Mouse (Mus musculus): ENCODE data around the gene Ngp. TPM values are rescaled to one million over a fixed set of nuclear protein-coding genes. Genes with fewer than 3 reads are reported as not detected.
A peak's percentile ranks its signal among the peaks of the same experiment; 100 is the strongest.

The Ngp gene
- polyA plus RNA-seq, 1 experiment from 2014 or later = 0.48 TPM

DNA sequence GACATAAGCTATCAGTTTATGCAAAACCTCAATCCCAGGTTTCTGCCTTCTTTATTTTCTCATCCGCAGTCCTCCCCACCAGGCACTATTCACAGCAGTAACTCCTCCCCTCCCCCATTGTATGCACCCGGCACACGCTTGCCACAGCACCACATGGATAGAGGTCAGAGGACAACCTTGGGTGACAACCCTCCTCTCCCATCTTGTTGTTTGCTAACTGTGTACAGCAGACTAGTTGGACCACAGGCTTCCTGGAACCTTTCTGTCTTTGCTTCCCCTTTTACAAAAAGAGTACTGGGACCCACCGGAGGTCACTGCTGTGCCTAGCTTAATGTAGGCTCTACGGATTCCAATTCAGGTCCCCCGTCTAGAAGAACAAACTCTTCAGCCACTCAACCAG, 21.0 kb downstream of the Ngp start:
- 91% methylated on average over 6 of the region's 6 CpGs for WGBS
- peaks cover 2% of the 10 kb centered on the region; the same call in 1 of the 2 replicates for H3K36me3 ChIP-seq (ENCODE audit: control insufficient read depth, insufficient read depth, low read length)

GRCm38 (mm10) chr9:110448356-110448755, 28.8 kb downstream of the Ngp start:
- Histone ChIP-seq H3K9me3 (ENCODE audit: control insufficient read depth, low read length) (no peaks in the 10 kb centered on the region), H3K36me3 (ENCODE audit: control insufficient read depth, insufficient read depth, low read length) (no peaks in the 10 kb centered on the region), H3K4me2 (ENCODE audit: low read depth, severe bottlenecking) (no peak overlapping the region), H3K9ac (ENCODE audit: low read length) (no peak overlapping the region), H3K27me3 (ENCODE audit: control insufficient read depth, insufficient read depth, low read length) (no peaks in the 10 kb centered on the region), H3K4me3 (ENCODE audit: low read depth, low read length) (no peak overlapping the region), H3K4me1 (ENCODE audit: control insufficient read depth, insufficient read depth, low read length) (0 out of 2 replicates have a peak, but pooled peaks cover 3% of the 10 kb centered on the region), H3K27ac (replicated peaks; ENCODE audit: low read depth, low read length) (no peak overlapping the region)
- ATAC-seq (ENCODE audit: insufficient number of reproducible peaks, low FRiP score, low TSS enrichment, low read depth) (no peak), DNase-seq (ENCODE audit: low spot score) (no peak)
- WGBS = 83% methylated on average over 15 of the region's 15 CpGs

More for the DNA sequence above, 21.0 kb downstream of the Ngp start:
- ATAC-seq (ENCODE audit: insufficient number of reproducible peaks, low FRiP score, low TSS enrichment, low read depth) = no peak
- H3K4me1 ChIP-seq (ENCODE audit: control insufficient read depth, insufficient read depth, low read length) = no peaks in the 10 kb centered on the region
- no peaks in the 10 kb centered on the region for H3K9me3 ChIP-seq (ENCODE audit: control insufficient read depth, low read length)
- no peak for DNase-seq (ENCODE audit: low spot score)
- H3K4me2 ChIP-seq (ENCODE audit: low read depth, severe bottlenecking) = no peak overlapping the region
- H3K9ac ChIP-seq (ENCODE audit: low read length) = no peak overlapping the region
- no peak overlapping the region for H3K27ac ChIP-seq (replicated peaks; ENCODE audit: low read depth, low read length)
- H3K4me3 ChIP-seq (ENCODE audit: low read depth, low read length) = no peak overlapping the region
- no peaks in the 10 kb centered on the region for H3K27me3 ChIP-seq (ENCODE audit: control insufficient read depth, insufficient read depth, low read length)

GRCm38 (mm10) chr9:110448857-110449617, 29.5 kb downstream of the Ngp start:
- H3K4me1 ChIP-seq (ENCODE audit: control insufficient read depth, insufficient read depth, low read length) = 0 out of 2 replicates have a peak, but pooled peaks cover 3% of the 10 kb centered on the region
- H3K4me3 ChIP-seq (ENCODE audit: low read depth, low read length) = no peak overlapping the region
- H3K4me2 ChIP-seq (ENCODE audit: low read depth, severe bottlenecking) = no peak overlapping the region
- no peaks in the 10 kb centered on the region for H3K36me3 ChIP-seq (ENCODE audit: control insufficient read depth, insufficient read depth, low read length)
- DNase-seq (ENCODE audit: low spot score) (peak; percentile 88), ATAC-seq (ENCODE audit: insufficient number of reproducible peaks, low FRiP score, low TSS enrichment, low read depth) (peak; percentile 84; the same call in 1 of the 2 replicates)
- H3K27me3 ChIP-seq (ENCODE audit: control insufficient read depth, insufficient read depth, low read length) = no peaks in the 10 kb centered on the region
- H3K27ac ChIP-seq (replicated peaks; ENCODE audit: low read depth, low read length) = no peak overlapping the region
- H3K9ac ChIP-seq (ENCODE audit: low read length) = no peak overlapping the region
- no peaks in the 10 kb centered on the region for H3K9me3 ChIP-seq (ENCODE audit: control insufficient read depth, low read length)
- WGBS = 30% methylated on average over 11 of the region's 11 CpGs

DNA sequence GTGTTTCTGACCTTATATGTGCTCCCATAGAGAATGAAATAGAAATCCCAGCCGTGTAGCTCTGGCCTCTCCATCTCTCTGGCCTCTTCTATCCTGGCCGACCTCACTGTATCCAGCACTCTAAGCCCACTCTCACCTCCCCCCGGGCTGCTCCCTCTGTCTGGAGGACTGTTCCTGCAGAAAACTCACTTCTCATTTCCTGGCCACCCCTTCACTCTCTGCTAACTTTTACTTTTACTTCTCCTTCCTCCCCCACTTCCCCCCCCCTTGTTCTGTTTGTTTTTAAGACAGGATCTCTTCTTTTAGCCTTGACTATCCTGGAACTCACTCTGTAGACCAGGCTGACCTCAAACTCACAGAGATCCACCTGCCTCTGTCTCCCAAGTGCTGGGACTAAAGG, 33.0 kb downstream of the Ngp start:
- no peak overlapping the region for H3K4me3 ChIP-seq (ENCODE audit: low read depth, low read length)
- H3K27ac ChIP-seq (replicated peaks; ENCODE audit: low read depth, low read length) = no peak overlapping the region
- H3K4me1 ChIP-seq (ENCODE audit: control insufficient read depth, insufficient read depth, low read length) = 0 out of 2 replicates have a peak, but pooled peaks cover 3% of the 10 kb centered on the region
- no peak for ATAC-seq (ENCODE audit: insufficient number of reproducible peaks, low FRiP score, low TSS enrichment, low read depth)
- no peak overlapping the region for H3K4me2 ChIP-seq (ENCODE audit: low read depth, severe bottlenecking)
- H3K27me3 ChIP-seq (ENCODE audit: control insufficient read depth, insufficient read depth, low read length) = no peaks in the 10 kb centered on the region
- no peak overlapping the region for H3K9ac ChIP-seq (ENCODE audit: low read length)
- no peaks in the 10 kb centered on the region for H3K9me3 ChIP-seq (ENCODE audit: control insufficient read depth, low read length)
- 81% methylated on average over 3 of the region's 3 CpGs for WGBS
- H3K36me3 ChIP-seq (ENCODE audit: control insufficient read depth, insufficient read depth, low read length) = no peaks in the 10 kb centered on the region
- no peak for DNase-seq (ENCODE audit: low spot score)

- Histone ChIP-seq H3K9ac (ENCODE audit: low read length) (no peak overlapping the region), H3K4me2 (ENCODE audit: low read depth, severe bottlenecking) (no peak overlapping the region), H3K4me3 (ENCODE audit: low read depth, low read length) (no peak overlapping the region), H3K36me3 (ENCODE audit: control insufficient read depth, insufficient read depth, low read length) (no peaks in the 10 kb centered on the region), H3K9me3 (ENCODE audit: control insufficient read depth, low read length) (no peaks in the 10 kb centered on the region), H3K27me3 (ENCODE audit: control insufficient read depth, insufficient read depth, low read length) (no peaks in the 10 kb centered on the region), H3K4me1 (ENCODE audit: control insufficient read depth, insufficient read depth, low read length) (no peaks in the 10 kb centered on the region), H3K27ac (replicated peaks; ENCODE audit: low read depth, low read length) (no peak overlapping the region)
- ATAC-seq (ENCODE audit: insufficient number of reproducible peaks, low FRiP score, low TSS enrichment, low read depth) = no peak
- 83% methylated on average over 3 of the region's 3 CpGs for WGBS
- DNase-seq (ENCODE audit: low spot score) = no peak
Observed at GRCm38 (mm10) chr9:110457926-110458325, 38.4 kb downstream of the Ngp start.

DNA sequence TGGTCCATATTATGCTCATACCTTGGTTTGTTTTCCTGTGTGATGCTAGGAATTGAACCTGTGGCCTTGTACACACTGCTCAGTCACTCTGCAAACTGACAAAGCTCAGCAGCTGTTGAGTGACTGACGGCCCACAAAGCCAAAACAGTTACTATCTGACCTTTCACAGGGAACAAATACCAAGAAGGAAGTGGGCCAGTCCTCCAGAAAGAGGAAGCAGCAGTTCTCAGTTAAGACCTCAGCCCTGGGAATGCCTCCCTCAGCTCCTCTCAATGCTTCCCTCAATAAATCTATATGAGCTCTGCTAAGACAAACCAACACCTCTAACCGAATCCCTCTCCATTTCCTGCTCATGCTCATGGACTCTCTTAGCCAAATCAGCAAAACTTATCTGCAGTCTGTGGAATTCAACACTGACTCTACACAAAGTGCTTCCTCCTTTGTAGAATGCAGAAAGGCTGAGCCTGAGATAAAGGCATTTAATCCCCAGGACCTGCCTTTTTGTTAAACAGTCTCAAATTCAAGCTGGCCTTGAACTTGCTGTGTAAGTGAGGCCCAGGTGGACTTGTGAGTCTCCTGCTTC, 39.7 kb downstream of the Ngp start:
- ATAC-seq (ENCODE audit: insufficient number of reproducible peaks, low FRiP score, low TSS enrichment, low read depth) (no peak), DNase-seq (ENCODE audit: low spot score) (no peak)
- WGBS = 74% methylated on average over 2 of the region's 2 CpGs
- no peak overlapping the region for H3K4me3 ChIP-seq (ENCODE audit: low read depth, low read length)
- no peaks in the 10 kb centered on the region for H3K36me3 ChIP-seq (ENCODE audit: control insufficient read depth, insufficient read depth, low read length)
- H3K27me3 ChIP-seq (ENCODE audit: control insufficient read depth, insufficient read depth, low read length) = no peaks in the 10 kb centered on the region
- H3K4me1 ChIP-seq (ENCODE audit: control insufficient read depth, insufficient read depth, low read length) = no peaks in the 10 kb centered on the region
- H3K27ac ChIP-seq (replicated peaks; ENCODE audit: low read depth, low read length) = no peak overlapping the region
- no peak overlapping the region for H3K9ac ChIP-seq (ENCODE audit: low read length)
- H3K9me3 ChIP-seq (ENCODE audit: control insufficient read depth, low read length) = no peaks in the 10 kb centered on the region
- no peak overlapping the region for H3K4me2 ChIP-seq (ENCODE audit: low read depth, severe bottlenecking)

DNA sequence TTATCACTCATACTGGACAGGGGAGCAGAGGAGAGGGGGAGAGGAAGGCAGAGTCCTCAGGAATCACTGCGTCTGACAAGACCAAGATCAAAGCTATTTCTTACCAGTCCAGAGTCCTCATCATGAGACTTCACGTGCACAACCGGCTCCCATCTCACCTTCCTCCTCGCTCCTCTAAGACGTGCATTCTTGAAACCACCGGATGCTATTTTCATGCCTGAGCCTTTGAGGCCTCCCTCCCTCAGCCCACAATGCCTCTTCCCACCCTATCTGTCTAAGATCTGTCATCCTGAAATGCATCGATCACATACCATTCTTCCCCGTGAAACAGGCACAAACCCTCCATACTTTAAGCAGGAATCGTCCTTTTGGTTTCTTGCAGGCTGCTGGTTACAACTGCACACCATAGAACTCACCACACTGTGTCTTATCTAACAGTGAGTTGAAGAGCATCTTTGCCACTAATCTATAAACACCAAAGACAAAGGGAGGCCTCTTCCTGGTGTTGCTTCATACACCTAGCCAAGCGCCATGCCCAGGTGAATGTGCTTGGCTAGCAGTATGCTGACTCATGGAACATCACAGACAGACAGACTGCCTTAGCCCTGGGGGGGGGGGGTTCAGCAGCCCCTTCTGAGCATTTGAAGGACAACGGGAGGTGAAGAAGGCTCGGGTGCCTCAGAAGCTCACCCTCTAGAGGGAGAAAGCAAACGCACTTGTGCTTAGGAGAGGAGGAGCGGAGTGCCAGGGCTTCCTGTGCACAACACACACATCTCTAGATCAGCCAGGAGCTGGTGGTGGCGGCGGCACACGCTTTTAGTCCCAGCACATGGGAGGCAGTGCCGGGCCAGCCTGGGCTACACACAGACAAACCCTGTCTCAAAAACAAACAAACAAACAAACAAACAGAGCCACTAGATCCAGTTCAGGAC, 41.6 kb downstream of the Ngp start:
- Histone ChIP-seq H3K36me3 (ENCODE audit: control insufficient read depth, insufficient read depth, low read length) (no peaks in the 10 kb centered on the region), H3K9ac (ENCODE audit: low read length) (no peak overlapping the region), H3K27ac (replicated peaks; ENCODE audit: low read depth, low read length) (no peak overlapping the region), H3K9me3 (ENCODE audit: control insufficient read depth, low read length) (no peaks in the 10 kb centered on the region), H3K4me1 (ENCODE audit: control insufficient read depth, insufficient read depth, low read length) (no peaks in the 10 kb centered on the region), H3K4me2 (ENCODE audit: low read depth, severe bottlenecking) (no peak overlapping the region), H3K4me3 (ENCODE audit: low read depth, low read length) (no peak overlapping the region), H3K27me3 (ENCODE audit: control insufficient read depth, insufficient read depth, low read length) (no peaks in the 10 kb centered on the region)
- ATAC-seq (ENCODE audit: insufficient number of reproducible peaks, low FRiP score, low TSS enrichment, low read depth) (no peak), DNase-seq (ENCODE audit: low spot score) (no peak)
- WGBS = 85% methylated on average over 18 of the region's 18 CpGs

- Histone ChIP-seq H3K27ac (replicated peaks; ENCODE audit: low read depth, low read length) (no peak overlapping the region), H3K27me3 (ENCODE audit: control insufficient read depth, insufficient read depth, low read length) (no peaks in the 10 kb centered on the region), H3K9ac (ENCODE audit: low read length) (no peak overlapping the region), H3K4me1 (ENCODE audit: control insufficient read depth, insufficient read depth, low read length) (no peaks in the 10 kb centered on the region), H3K9me3 (ENCODE audit: control insufficient read depth, low read length) (no peaks in the 10 kb centered on the region), H3K36me3 (ENCODE audit: control insufficient read depth, insufficient read depth, low read length) (no peaks in the 10 kb centered on the region), H3K4me2 (ENCODE audit: low read depth, severe bottlenecking) (no peak overlapping the region), H3K4me3 (ENCODE audit: low read depth, low read length) (no peak overlapping the region)
- ATAC-seq (ENCODE audit: insufficient number of reproducible peaks, low FRiP score, low TSS enrichment, low read depth) = no peak
- WGBS = 65% methylated on average over 7 of the region's 7 CpGs
- DNase-seq (ENCODE audit: low spot score) = no peak
Observed at GRCm38 (mm10) chr9:110462321-110462720, 42.8 kb downstream of the Ngp start.

Data from limb, embryonic 11.5 days (tissue).